Mouse (Mus musculus): ENCODE measurements around the gene Id3.

DNA sequence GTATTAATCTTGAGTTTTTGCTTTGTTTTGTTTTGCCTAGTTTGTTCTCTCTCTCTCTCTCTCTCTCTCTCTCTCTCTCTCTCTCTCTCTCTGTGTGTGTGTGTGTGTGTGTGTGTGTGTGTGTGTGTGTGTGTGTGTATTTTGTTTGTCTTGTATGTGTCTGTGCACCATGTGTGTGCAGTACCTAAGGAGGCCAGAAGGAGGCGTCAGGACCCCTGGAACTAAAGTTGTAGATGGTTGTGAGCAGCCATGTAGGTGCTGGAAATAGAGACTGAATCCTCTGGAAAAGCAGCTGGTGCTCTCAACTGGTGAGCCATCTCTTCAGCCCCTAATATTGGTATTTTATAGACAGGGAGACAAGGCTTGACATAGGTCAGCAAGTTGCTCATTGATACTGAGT, 13.5 kb upstream of the Id3 start:
- TF ChIP-seq CTCF (IDR thresholded peaks at IDR 0.05; ENCODE audit: control insufficient read depth, insufficient read depth, low read length) (no peak), POLR2A (IDR thresholded peaks at IDR 0.05; ENCODE audit: borderline replicate concordance, control insufficient read depth, low read depth, low read length) (no peak)
